Mouse (Mus musculus) embryo, embryonic 11.5 days (tissue): ENCODE measurements at regions not wholly inside any gene's neighbourhood (a gene's known extent, or its start where the extent isn't known, plus 50 kb on each side); places are given as distances from the start of the nearest gene placed in this dataset.
A peak's percentile ranks its signal among the peaks of the same experiment; 100 is the strongest.

Source experiments
- DNase-seq: peaks from one replicate; pipeline ENCODE4 v3.0.0-alpha.2; 2012; ENCODE audit warnings: low read depth, low spot score

- no peak for DNase-seq
These were observed 253.8 kb upstream of the Tfap2d start for GRCm38 (mm10) chr1:18849038-18849437.

- DNase-seq = no peak
These were observed 245.4 kb upstream of the Tfap2d start for GRCm38 (mm10) chr1:18857457-18857856.

GRCm38 (mm10) chr1:18903266-18903665 is 199.6 kb upstream of the Tfap2d start:
- no peak for DNase-seq

- no peak for DNase-seq
These were observed 199.1 kb upstream of the Tfap2d start for GRCm38 (mm10) chr1:18903696-18904095.

- no peak for DNase-seq
These were observed 191.2 kb upstream of the Tfap2d start for GRCm38 (mm10) chr1:18911578-18911977.

- no peak for DNase-seq
These were observed 146.5 kb upstream of the Tfap2d start for GRCm38 (mm10) chr1:18956276-18956675.

- DNase-seq = no peak
These were observed 145.8 kb upstream of the Tfap2d start for GRCm38 (mm10) chr1:18956975-18957374.

GRCm38 (mm10) chr1:18961464-18961863 is 141.4 kb upstream of the Tfap2d start:
- no peak for DNase-seq

- no peak for DNase-seq
These were observed 140.9 kb upstream of the Tfap2d start for GRCm38 (mm10) chr1:18961889-18962288.

GRCm38 (mm10) chr1:18968935-18969334 is 133.9 kb upstream of the Tfap2d start:
- no peak for DNase-seq

- DNase-seq = no peak
These were observed 132.6 kb upstream of the Tfap2d start for GRCm38 (mm10) chr1:18970173-18970572.

GRCm38 (mm10) chr1:18973826-18974620 is 128.8 kb upstream of the Tfap2d start:
- no peak for DNase-seq

GRCm38 (mm10) chr1:18974860-18975439 is 127.9 kb upstream of the Tfap2d start:
- no peak for DNase-seq

GRCm38 (mm10) chr1:18975500-18975899 is 127.3 kb upstream of the Tfap2d start:
- DNase-seq = no peak

GRCm38 (mm10) chr1:18976705-18977309 is 126.0 kb upstream of the Tfap2d start:
- DNase-seq = peak; percentile 13

GRCm38 (mm10) chr1:18979141-18979540 is 123.7 kb upstream of the Tfap2d start:
- DNase-seq = no peak

GRCm38 (mm10) chr1:19016778-19017177 is 86.0 kb upstream of the Tfap2d start:
- no peak for DNase-seq
